ENCODE assay signal across 9 mouse cellular contexts in the genomic region with DNA sequence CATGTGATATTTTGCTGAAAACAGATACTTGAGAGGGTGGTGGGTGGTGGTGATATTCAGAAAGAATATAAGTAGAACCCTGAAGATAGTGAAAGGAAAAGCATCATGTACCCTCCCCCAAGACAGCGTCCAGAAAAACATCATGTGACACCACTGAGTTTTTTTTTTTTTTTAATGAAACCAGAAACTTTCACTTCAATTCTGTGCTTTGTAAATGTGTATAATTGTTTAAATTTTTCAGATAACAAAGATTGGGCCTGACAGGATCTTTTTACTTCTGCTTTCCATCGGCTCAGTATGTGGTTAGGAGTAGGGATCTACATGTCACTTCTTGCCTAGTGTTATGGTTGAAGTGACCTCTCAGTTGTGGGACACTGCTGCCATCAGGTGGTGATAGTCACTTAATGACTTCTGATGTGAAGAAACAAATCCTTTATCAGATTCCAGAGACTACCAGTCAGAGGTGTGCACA. TPM values are rescaled to one million over a fixed set of nuclear protein-coding genes. Genes with fewer than 3 reads are reported as not detected.
DNase-seq lines count a peak whose midpoint lies in the region; ATAC-seq lines count a peak whose summit lies in the region.
"Had no signal": no experiment of that assay in that cellular context is flagged by ENCODE, and none has a peak within 500 bp of the region (broad histone marks: within the 10 kb centered on the region; RNA-seq: fewer than 3 reads in every experiment).

No protein-coding gene starts in this region.

- no peaks in the 10 kb centered on the region for H3K9me3 ChIP-seq in intestine, embryonic 14.5 days (ENCODE audit: control insufficient read depth, low read length)
- H3K9me3 ChIP-seq: embryonic facial prominence, embryonic 13.5 days had no signal

- no peaks in the 10 kb centered on the region for H3K36me3 ChIP-seq in intestine, embryonic 14.5 days (ENCODE audit: control insufficient read depth, insufficient read depth, low read length)
- H3K36me3 ChIP-seq: embryonic facial prominence, embryonic 13.5 days had no signal

- WGBS in intestine, embryonic 14.5 days: 49% methylated on average over 2 of the region's 2 CpGs

- H3K4me1 ChIP-seq in intestine, embryonic 14.5 days (replicated peaks; ENCODE audit: control insufficient read depth, insufficient read depth, low read length): no peaks in the 10 kb centered on the region
- H3K4me1 ChIP-seq: embryonic facial prominence, embryonic 13.5 days had no signal

- H3K4me2 ChIP-seq in intestine, embryonic 14.5 days (ENCODE audit: low read length): no peak overlapping the region
- H3K4me2 ChIP-seq: embryonic facial prominence, embryonic 13.5 days had no signal

- peak; percentile 59 for DNase-seq in ovary, adult 18-20 months (ENCODE audit: low spot score)
- DNase-seq in ovary, postnatal 10 days (ENCODE audit: low spot score): no peak
- DNase-seq in cerebellum, adult 11 months: peak; percentile 39
- peak; percentile 10 to 18 for DNase-seq in frontal cortex, postnatal 14 days (ENCODE audit: low spot score in 2 of 2)
- DNase-seq in intestine, embryonic 14.5 days (ENCODE audit: low spot score): peak; percentile 70
- peak; percentile 11 to 68 for DNase-seq in left cerebral cortex, postnatal 10 days (ENCODE audit: extremely low spot score in 1 of 2, low spot score in 2 of 2)
- peak; percentile 43 to 77 for DNase-seq in spleen, postnatal 10 days (ENCODE audit: low spot score in 2 of 2)

- peak; percentile 66; the same call in 1 of the 2 replicates for ATAC-seq in intestine, embryonic 14.5 days (replicated peaks; ENCODE audit: low FRiP score, low TSS enrichment, low read depth)
- ATAC-seq in megakaryocyte progenitor cell, adult 5-6 weeks (replicated peaks; ENCODE audit: poor library complexity): peak; percentile 100

- H3K27me3 ChIP-seq in intestine, embryonic 14.5 days (replicated peaks; ENCODE audit: control insufficient read depth, insufficient read depth, low read length): no peaks in the 10 kb centered on the region
- H3K27me3 ChIP-seq: embryonic facial prominence, embryonic 13.5 days had no signal

- intact Hi-C loops in left cerebral cortex, postnatal 10 days (cut with DNase I): loop anchor here (5.0 kb wide), 1 partner anchor 248 kb away; no protein-coding TSS in a partner anchor

- H3K9ac ChIP-seq in intestine, embryonic 14.5 days (ENCODE audit: low read length): no peak overlapping the region
- H3K9ac ChIP-seq: embryonic facial prominence, embryonic 13.5 days had no signal

- no peak overlapping the region for H3K4me3 ChIP-seq in intestine, embryonic 14.5 days (ENCODE audit: low read depth, low read length)
- H3K4me3 ChIP-seq: embryonic facial prominence, embryonic 13.5 days had no signal

- H3K27ac ChIP-seq in intestine, embryonic 14.5 days (ENCODE audit: low read depth): no peak overlapping the region
- H3K27ac ChIP-seq: embryonic facial prominence, embryonic 13.5 days had no signal

RNA-seq across cellular contexts. Expression of gene Bicd1, which starts 33.7 kb away (rescaled TPM):
- polyA plus RNA-seq in intestine, embryonic 14.5 days (2014; fragmentation: Nextera tagmentation; extraction: Ambion mirVana): 15.8 and 19.3 TPM in 2 replicates
- 10 to 100 TPM; 54.9 to 56.7 TPM for total RNA-seq in left cerebral cortex, postnatal 10 days (2021)
- total RNA-seq in megakaryocyte progenitor cell, adult 5-6 weeks (2015): 3.5 and 6.8 TPM in 2 replicates
- total RNA-seq in megakaryocyte progenitor cell, adult 5-6 weeks (2017): 8.1 and 9.7 TPM in 2 replicates

Comparison
In these comparisons a context has a peak if more than half of its experiments do, and no peak if none do; other contexts are left out.
1. RNA of gene Bicd1, which starts 33.7 kb away (total RNA-seq): 54.9 to 56.7 TPM in left cerebral cortex, postnatal 10 days; 3.5 to 9.7 TPM in megakaryocyte progenitor cell, adult 5-6 weeks; every median in the first group is over 4 times any median in the second.